Mouse (Mus musculus): ENCODE results near the gene Iqgap3.

Gene Iqgap3

GRCm38 (mm10) chr3:88097666-88098065 is 15.9 kb downstream of the Iqgap3 start:
- DNase-seq, result no peak

GRCm38 (mm10) chr3:88100251-88100650 is 18.5 kb downstream of the Iqgap3 start:
- no peak for DNase-seq

- no peak for DNase-seq
These were observed 20.0 kb downstream of the Iqgap3 start for GRCm38 (mm10) chr3:88101736-88102135.

DNA sequence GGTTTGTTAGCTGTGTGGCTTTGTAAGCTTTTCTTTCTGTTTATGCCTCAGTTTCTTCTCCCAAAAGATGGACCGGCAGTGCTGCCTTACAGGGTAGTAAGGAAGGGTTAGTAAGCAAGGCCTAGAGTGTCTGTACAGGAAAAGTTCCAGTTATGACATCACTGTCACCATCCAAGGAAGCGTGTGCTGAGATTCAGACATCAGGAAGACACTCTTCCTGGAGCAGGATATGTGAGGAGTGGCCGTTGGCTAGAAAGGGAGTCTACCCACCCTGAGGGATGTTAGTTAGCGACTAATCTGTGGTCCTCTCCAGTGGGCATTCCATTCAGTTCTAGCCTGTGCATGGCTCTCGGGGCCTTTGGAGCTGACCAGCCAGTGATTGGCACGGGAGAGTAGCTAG is 20.4 kb downstream of the Iqgap3 start:
- no peak for DNase-seq

DNA sequence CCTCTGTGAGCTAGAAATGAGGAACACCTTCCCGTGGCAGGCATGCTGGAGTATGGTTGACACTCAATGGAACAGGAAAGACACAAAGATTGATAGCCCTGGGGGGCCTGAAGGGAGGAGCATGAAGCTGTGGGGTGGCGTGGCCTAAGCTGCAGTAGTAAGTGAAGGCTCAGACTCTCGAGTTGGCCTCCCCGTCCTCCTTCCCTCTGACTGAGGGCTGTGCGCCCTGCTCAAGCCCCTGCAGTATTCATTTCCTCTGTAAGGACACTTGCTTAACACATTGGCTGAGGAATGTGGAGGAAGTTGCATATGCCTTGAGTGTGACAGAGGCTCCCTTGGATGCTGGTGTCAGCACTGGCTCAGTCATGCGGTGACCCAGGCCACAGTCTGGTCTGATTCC is 20.8 kb downstream of the Iqgap3 start:
- DNase-seq, result no peak

DNA sequence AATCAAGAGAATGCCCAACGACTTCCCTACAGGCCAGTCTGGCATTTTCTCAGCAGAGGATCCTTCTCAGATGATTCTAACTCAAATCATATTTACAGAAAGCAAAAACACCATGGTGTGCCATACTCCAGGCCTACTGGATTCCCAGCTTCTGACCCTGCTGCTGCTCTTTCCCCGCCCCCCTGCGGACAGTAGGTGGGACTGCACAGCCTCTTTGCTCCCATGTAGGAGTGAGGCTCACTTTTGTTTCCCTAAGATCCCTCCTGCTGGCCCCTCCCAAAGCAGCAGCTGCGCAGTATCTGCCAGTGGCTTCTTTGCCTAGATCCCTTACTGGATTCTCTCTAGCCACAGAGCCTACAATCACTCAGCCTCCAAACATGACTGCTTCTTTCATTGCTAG is 24.4 kb downstream of the Iqgap3 start:
- no peak for DNase-seq

- no peak for DNase-seq
These were observed 27.4 kb downstream of the Iqgap3 start for GRCm38 (mm10) chr3:88109126-88109525.

DNA sequence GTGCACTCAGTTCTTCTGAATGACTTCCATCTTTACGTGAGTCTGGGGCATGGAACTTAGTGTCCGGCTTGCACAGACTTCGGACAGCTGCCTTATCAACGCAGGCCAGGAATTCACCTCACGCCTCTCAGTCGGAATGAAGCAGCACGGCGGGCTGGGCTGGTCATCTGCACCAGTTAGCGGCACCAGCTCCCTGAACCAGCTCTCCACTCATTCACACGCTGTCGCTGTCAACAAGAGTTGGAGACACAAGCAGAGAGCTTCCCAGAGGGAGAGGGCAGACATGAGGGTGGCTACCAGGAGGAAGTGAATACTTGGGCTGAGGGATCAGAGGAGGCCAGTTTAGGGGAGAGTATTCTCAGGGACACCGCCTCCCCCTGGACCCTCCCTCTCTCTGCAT is 32.6 kb downstream of the Iqgap3 start:
- no peak for DNase-seq

DNA sequence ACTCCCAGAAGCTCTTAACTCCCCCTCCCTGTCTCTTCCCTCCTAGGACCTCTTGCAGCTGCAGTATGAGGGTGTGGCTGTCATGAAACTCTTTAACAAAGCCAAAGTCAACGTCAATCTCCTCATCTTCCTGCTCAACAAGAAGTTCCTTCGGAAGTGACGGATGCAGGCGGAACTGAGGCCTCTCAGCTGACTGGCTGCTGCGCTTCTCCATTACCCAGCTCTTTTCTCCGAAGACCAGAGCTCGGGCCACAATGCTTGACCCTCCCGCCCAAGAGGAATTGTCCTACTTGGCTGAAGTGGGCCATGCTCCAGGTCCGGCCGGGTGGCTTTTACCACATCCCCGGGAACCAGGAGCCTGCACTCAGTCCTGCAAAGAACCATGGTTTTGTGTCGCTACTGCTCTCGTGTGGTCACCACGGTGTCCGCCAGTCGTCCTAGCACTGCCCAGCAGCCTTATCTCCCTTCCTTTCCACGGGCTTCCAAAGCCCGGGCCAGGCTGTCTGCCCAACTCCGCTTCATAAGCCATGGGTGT is 38.4 kb downstream of the Iqgap3 start:
- DNase-seq, result no peak

GRCm38 (mm10) chr3:88121164-88122131 is 39.7 kb downstream of the Iqgap3 start:
- DNase-seq, result no peak

DNA sequence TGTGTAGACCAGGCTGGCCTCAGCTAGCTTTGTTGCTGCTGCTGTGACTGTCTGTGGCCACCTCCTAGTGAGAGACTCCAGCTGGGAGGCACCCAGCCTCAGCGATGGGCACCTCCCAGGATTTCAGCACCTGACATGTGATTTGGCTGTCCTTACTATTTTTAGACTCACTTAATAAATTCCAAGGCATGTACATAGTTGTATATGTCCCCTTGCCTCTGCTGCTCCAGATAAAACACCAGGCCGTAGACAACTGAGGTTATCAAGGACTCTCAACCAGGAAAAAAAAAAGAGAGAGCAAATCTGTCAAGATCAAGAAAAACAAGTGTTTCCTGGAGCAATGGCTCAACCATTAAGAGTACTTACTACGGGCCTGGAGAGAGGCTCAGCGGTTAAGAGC is 43.4 kb downstream of the Iqgap3 start:
- DNase-seq, result no peak

DNA sequence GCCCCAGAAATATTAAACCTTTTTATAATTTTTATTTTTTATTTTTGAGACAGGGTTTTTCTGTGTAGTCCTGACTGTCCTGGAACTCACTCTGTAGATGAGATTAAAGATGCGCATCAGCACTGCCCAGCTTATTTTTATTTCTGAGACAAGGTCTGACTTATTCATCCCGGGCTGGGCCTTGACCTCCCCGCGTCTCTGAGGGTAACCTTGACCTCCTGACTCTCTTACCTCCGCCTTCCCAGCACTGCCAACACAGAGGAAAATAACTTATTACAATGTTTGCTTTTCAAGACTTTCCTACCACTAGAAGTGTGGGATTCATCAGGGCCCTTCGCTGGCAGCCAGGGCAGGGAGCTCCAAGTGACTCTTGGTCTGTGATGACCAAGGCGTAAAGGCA is 44.4 kb downstream of the Iqgap3 start:
- DNase-seq, result no peak

DNA sequence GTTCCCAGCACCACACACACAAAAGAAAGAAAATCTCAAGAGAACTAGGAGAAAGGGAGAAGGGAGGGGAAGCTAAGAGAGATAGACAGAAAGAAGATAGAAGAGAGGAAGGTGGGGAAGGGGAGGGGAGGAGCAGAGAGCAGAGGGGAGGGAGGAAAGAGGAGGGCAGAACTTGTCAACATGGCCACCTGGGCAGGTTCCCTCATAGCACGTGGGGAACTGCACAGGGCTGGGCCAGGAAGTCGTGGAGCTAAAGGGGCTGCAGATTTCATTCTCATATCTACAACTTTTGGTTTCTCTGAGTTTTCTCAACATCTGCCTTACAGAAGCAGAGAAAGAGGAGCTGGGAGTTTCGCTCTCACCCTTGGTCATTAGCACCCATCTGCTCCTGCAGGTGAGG is 45.9 kb downstream of the Iqgap3 start:
- peak in 1 of 2 experiments; percentile 22 for DNase-seq

- DNase-seq, result no peak
These were observed 46.3 kb downstream of the Iqgap3 start for GRCm38 (mm10) chr3:88128056-88128455.

DNA sequence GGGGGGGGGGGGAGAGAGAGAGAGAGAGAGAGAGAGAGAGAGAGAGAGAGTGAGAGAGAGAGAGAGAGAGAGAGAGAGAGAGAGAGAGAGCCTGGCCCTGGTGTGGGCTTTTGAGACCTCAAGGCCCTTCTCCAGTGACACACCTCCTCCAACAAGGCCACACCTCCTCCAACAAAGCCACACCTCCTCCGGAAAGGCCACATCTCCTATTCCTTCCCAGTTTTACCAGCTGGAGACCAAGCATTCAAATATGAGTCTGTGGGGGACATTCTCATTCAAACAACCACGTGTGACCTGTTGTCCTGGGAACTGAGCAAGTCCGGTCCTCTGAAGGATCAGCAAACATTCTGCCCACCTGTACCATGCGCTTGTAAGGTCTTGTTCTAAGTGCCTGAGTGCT is 47.2 kb downstream of the Iqgap3 start:
- no peak for DNase-seq

GRCm38 (mm10) chr3:88131071-88131470 is 49.3 kb downstream of the Iqgap3 start:
- no peak for DNase-seq

- no peak for DNase-seq
These were observed 50.7 kb downstream of the Iqgap3 start for GRCm38 (mm10) chr3:88132492-88132891.

- peak in 1 of 2 experiments; percentile 26 for DNase-seq
These were observed 51.5 kb downstream of the Iqgap3 start for GRCm38 (mm10) chr3:88133187-88133771.

DNA sequence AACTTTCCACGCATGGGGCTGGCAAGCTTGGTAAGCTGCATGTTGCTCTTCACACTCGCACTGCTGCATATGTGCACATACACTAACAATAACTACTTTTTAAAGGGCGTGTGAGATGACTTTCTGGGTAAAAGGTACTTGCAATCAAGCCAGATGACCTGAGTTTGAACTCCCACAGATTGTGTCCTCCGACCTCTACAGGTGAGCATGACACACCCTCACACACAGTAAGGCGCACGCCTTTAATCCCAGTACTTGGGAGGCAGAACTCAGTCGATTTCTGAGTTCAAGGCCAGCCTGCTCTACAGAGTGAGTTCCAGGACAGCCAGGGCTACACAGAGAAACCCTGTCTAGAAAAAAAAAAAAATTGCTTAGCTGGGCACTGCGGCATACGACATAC is 54.6 kb downstream of the Iqgap3 start:
- DNase-seq, result no peak

GRCm38 (mm10) chr3:88136945-88137494 is 55.2 kb downstream of the Iqgap3 start:
- no peak for DNase-seq

- DNase-seq, result peak in 1 of 2 experiments; percentile 31
These were observed 56.0 kb downstream of the Iqgap3 start for GRCm38 (mm10) chr3:88137821-88138220.

DNA sequence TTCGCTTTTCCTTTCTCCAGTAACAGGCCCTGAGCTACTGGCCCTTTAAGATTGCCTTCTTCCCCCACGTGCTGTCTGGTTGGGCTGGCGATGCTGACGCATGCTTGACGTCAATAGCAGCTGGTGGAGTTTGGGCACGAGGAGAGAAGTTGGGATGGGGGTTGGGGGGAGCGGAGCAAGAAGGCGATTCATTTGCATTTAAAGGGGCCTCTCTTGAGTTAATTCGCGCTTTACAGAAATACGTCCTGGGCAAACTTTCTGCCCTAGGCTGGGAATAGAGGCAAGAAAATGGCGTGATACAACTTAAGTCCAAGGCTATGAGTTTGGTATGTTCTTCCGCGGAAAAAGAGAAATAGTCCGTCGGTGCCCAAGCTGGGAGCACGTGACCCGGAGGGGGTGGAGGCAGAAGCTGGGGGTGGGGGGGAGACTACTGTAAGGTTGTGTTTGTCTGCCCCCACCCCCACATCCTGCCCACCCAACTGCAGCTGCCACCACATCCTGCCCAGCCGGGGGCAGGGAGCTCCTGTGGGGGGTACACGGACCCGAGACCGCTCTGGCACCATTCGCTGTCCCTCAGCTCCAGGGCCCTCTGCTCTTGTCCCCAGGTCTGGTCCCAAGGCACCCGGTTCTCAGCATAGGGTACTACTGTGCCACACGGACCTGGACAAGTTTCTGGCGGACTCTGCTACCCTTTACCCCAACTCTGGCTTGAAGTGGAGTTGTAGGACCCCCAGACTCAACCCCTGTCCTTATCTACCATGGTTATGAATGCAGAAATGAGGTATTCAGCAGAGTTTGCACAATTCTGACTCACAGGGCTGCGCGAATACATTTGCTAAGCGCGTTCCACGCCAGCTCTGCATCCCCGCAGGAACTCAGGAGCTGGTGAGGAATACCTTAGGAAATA is 56.8 kb downstream of the Iqgap3 start:
- peak; percentile 91 to 96 for DNase-seq

All from thymus, adult 18-20 months (tissue).